Mouse (Mus musculus) CH12.LX (cell line): ENCODE measurements at regions not wholly inside any gene's neighbourhood (a gene's known extent, or its start where the extent isn't known, plus 50 kb on each side); places are given as distances from the start of the nearest gene placed in this dataset.

ENCODE experiments used
- DNase-seq: peaks from one replicate; pipeline ENCODE4 v3.0.0-alpha.2; 2013; ENCODE audit errors: extremely low read depth
- H3K27ac ChIP-seq: 2 replicates; pipeline ENCODE4 v1.5.1; 2012; ENCODE audit warnings: low read depth, mild to moderate bottlenecking, control low read depth, moderate library complexity; ENCODE audit not compliant: insufficient read depth
- H3K27me3 ChIP-seq: replicated peaks from 2 replicates; pipeline ENCODE3; 2012; ENCODE audit warnings: inconsistent platforms
- H3K36me3 ChIP-seq, 2 experiments: replicated peaks in 1 of 2; 2 replicates each; pipeline versions ENCODE3 to v1.6.1; 2012; ENCODE audit warnings: inconsistent platforms in 1 of 2, low read length in 1 of 2, mild to moderate bottlenecking in 1 of 2, mixed read lengths in 1 of 2, moderate library complexity in 1 of 2; ENCODE audit not compliant: control insufficient read depth in 1 of 2, insufficient read depth in 1 of 2
- H3K4me1 ChIP-seq, 2 experiments: 2 replicates each; pipeline ENCODE4 v1.6.1; 2012; ENCODE audit warnings: inconsistent platforms in 1 of 2, moderate library complexity in 1 of 2; ENCODE audit not compliant: insufficient read depth in 2 of 2, control insufficient read depth in 1 of 2
- H3K4me2 ChIP-seq: 2 replicates; pipeline ENCODE4 v1.6.1; 2012; ENCODE audit warnings: low read depth, mild to moderate bottlenecking, control low read depth; ENCODE audit not compliant: poor library complexity, insufficient read depth, severe bottlenecking
- H3K4me3 ChIP-seq, 3 experiments: fragments of 150-350 bp in 1 of 3; sonication (generic) in 1 of 3; replicated peaks in 1 of 3; 2 replicates each; pipeline versions ENCODE3 to v1.5.1; 2011 to 2012; ENCODE audit warnings: low read depth in 2 of 3, low read length in 2 of 3, mild to moderate bottlenecking in 2 of 3, moderate library complexity in 2 of 3, control low read depth in 1 of 3, improper control_type of control experiment in 1 of 3, inconsistent platforms in 1 of 3, mixed read lengths in 1 of 3; ENCODE audit not compliant: poor library complexity in 1 of 3
- H3K79me2 ChIP-seq: replicated peaks from 2 replicates; pipeline ENCODE4 v1.6.1; 2012; ENCODE audit warnings: mild to moderate bottlenecking, moderate library complexity; ENCODE audit not compliant: control insufficient read depth, poor library complexity, insufficient read depth, severe bottlenecking; ENCODE audit errors: extremely low read depth
- H3K9ac ChIP-seq: 2 replicates; pipeline ENCODE4 v1.6.1; 2012; ENCODE audit warnings: low read depth, mild to moderate bottlenecking, control low read depth, moderate library complexity; ENCODE audit not compliant: insufficient read depth
- H3K9me3 ChIP-seq: replicated peaks from 2 replicates; pipeline ENCODE3; 2012; ENCODE audit warnings: low read length, inconsistent platforms, mixed read lengths
- E2F4 ChIP-seq: IDR thresholded peaks from 2 replicates; pipeline ENCODE4 v1.6.1; 2011; ENCODE audit warnings: low read depth, low read length, improper control_type of control experiment; ENCODE audit not compliant: insufficient replicate concordance
- EP300 ChIP-seq: IDR thresholded peaks from 2 replicates; pipeline ENCODE4 v1.6.1; 2011; ENCODE audit warnings: low read length, improper control_type of control experiment
- ETS1 ChIP-seq: conservative IDR thresholded peaks from 2 replicates; pipeline ENCODE4 v1.6.1; 2012; ENCODE audit warnings: low read depth, mild to moderate bottlenecking, inconsistent platforms, low read length, improper control_type of control experiment, moderate library complexity
- IRF4 ChIP-seq: IDR thresholded peaks from 2 replicates; pipeline ENCODE4 v1.6.1; 2014; ENCODE audit warnings: low read depth, mild to moderate bottlenecking, inconsistent platforms, low read length, improper control_type of control experiment
- JUND ChIP-seq: conservative IDR thresholded peaks from 2 replicates; pipeline ENCODE4 v1.6.1; 2011; ENCODE audit warnings: low read depth, low read length, improper control_type of control experiment
- KAT2A ChIP-seq: IDR thresholded peaks from 2 replicates; pipeline ENCODE4 v1.6.1; 2012; ENCODE audit warnings: low read length, improper control_type of control experiment, inconsistent platforms; ENCODE audit not compliant: insufficient replicate concordance
- MAFK ChIP-seq: IDR thresholded peaks from 2 replicates; pipeline ENCODE4 v1.6.1; 2011; ENCODE audit warnings: low read length, improper control_type of control experiment; ENCODE audit not compliant: insufficient replicate concordance
- MAX ChIP-seq: IDR thresholded peaks from 2 replicates; pipeline ENCODE4 v1.6.1; 2011; ENCODE audit warnings: low read length, improper control_type of control experiment
- MAZ ChIP-seq: IDR thresholded peaks from 2 replicates; pipeline ENCODE4 v1.6.1; 2012; ENCODE audit warnings: low read depth, mild to moderate bottlenecking, inconsistent platforms, low read length, improper control_type of control experiment, moderate library complexity
- MXI1 ChIP-seq: IDR thresholded peaks from 2 replicates; pipeline ENCODE4 v1.6.1; 2011; ENCODE audit warnings: mild to moderate bottlenecking, low read depth, low read length, improper control_type of control experiment
- MYC ChIP-seq: IDR thresholded peaks from 2 replicates; pipeline ENCODE4 v1.6.1; 2011; ENCODE audit warnings: low read depth, mild to moderate bottlenecking, improper control_type of control experiment, low read length
- NELFE ChIP-seq: IDR thresholded peaks from 2 replicates; pipeline ENCODE4 v1.6.1; 2011; ENCODE audit warnings: low read depth, low read length, improper control_type of control experiment
- NRF1 ChIP-seq: IDR thresholded peaks from 2 replicates; pipeline ENCODE4 v1.6.1; 2014; ENCODE audit warnings: low read depth, mild to moderate bottlenecking, inconsistent platforms, low read length, improper control_type of control experiment, moderate library complexity
- POLR2A ChIP-seq: IDR thresholded peaks from 2 replicates; pipeline ENCODE4 v1.6.1; 2011; ENCODE audit warnings: low read depth, mild to moderate bottlenecking, improper control_type of control experiment, low read length
- RAD21 ChIP-seq: IDR thresholded peaks from 2 replicates; pipeline ENCODE4 v1.6.1; 2011; ENCODE audit warnings: low read depth, mild to moderate bottlenecking, low read length, improper control_type of control experiment, moderate library complexity
- RCOR1 ChIP-seq: conservative IDR thresholded peaks from 2 replicates; pipeline ENCODE4 v1.6.1; 2012; ENCODE audit warnings: low read depth, mild to moderate bottlenecking, inconsistent platforms, low read length, improper control_type of control experiment
- SIN3A ChIP-seq: IDR thresholded peaks from 2 replicates; pipeline ENCODE4 v1.6.1; 2012; ENCODE audit warnings: low read length, improper control_type of control experiment, inconsistent platforms
- SMC3 ChIP-seq: IDR thresholded peaks from 2 replicates; pipeline ENCODE4 v1.6.1; 2011; ENCODE audit warnings: low read depth, low read length, improper control_type of control experiment
- TBP ChIP-seq: conservative IDR thresholded peaks from 2 replicates; pipeline ENCODE4 v1.6.1; 2011; ENCODE audit warnings: low read depth, low read length, improper control_type of control experiment
- TCF12 ChIP-seq: IDR thresholded peaks from 2 replicates; pipeline ENCODE4 v1.6.1; 2014; ENCODE audit warnings: low read depth, mild to moderate bottlenecking, inconsistent platforms, low read length, improper control_type of control experiment
- USF1 ChIP-seq: IDR thresholded peaks from 2 replicates; pipeline ENCODE4 v1.6.1; 2014; ENCODE audit warnings: low read depth, mild to moderate bottlenecking, inconsistent platforms, low read length, improper control_type of control experiment
- USF2 ChIP-seq: conservative IDR thresholded peaks from 2 replicates; pipeline ENCODE4 v1.6.1; 2011; ENCODE audit warnings: low read depth, low read length, improper control_type of control experiment
- ZC3H11A ChIP-seq: IDR thresholded peaks from 2 replicates; pipeline ENCODE4 v1.6.1; 2012; ENCODE audit warnings: low read depth, mild to moderate bottlenecking, inconsistent platforms, low read length, improper control_type of control experiment
- ZMIZ1 ChIP-seq: IDR thresholded peaks from 2 replicates; pipeline ENCODE4 v1.6.1; 2012; ENCODE audit warnings: low read depth, mild to moderate bottlenecking, inconsistent platforms, low read length, improper control_type of control experiment
- ZNF384 ChIP-seq: IDR thresholded peaks from 2 replicates; pipeline ENCODE4 v1.6.1; 2012; ENCODE audit warnings: low read depth, low read length, improper control_type of control experiment, inconsistent platforms
- dilution Hi-C: fragments of 300-500 bp; cut with MboI; formaldehyde crosslinking; loops from 2 replicates; pipeline ENCODE4 v1.14.3; 2020; ENCODE audit warnings: low sequenced_read_pairs; ENCODE audit not compliant: extremely low pct_unique_long_range_greater_than_20kb, extremely low pct_ligation_motif_present
- in situ Hi-C: fragments of 300-500 bp; cut with MboI; formaldehyde crosslinking; loops from 3 replicates; pipeline ENCODE4 v1.14.3; 2019; ENCODE audit warnings: low sequenced_read_pairs, low pct_ligation_motif_present, low pct_unique_long_range_greater_than_20kb, mixed read lengths

DNA sequence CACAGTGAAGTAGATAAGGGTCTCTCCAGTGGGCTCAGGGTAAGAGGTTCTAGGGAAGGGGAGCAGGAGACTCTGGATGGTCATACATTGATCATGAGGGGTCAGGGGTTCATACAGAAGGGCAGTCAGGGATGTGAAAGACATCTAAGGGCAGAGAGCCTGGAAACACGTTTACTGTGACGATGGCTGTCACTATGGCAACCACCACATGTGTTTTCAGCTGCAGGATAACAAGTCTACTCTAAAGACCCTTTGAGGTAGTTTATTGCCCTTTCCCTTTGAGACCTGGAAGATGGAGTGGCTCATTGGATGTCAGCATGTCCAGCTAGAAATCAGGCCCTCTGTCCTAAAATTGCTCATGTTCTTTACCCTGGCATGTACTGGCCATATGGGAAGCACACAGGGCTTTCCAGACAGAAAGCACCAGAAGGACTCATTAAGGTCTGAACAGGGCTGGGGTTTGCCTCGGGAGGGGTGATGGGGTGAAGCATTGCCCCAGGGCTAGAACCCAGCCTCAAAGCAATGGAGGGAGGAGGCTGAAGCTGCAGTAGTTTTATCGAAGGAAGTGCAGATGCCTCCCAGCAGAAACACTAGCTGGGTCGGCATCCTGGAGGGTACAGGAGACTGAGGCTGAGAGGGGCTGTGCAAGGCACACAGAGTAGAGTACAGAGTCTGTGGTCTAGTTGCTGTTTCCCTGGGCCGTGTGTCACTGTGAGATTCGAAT is 271.0 kb upstream of the Myt1l start:
- DNase-seq, result no peak
- dilution Hi-C loops, result no loop called here

GRCm38 (mm10) chr12:29257735-29258547 is 270.2 kb upstream of the Myt1l start:
- no peak overlapping the region for H3K27ac ChIP-seq
- dilution Hi-C loops (no loop called here), in situ Hi-C loops (no loop called here)
- H3K9me3 ChIP-seq, result no peaks in the 10 kb centered on the region
- no peak overlapping the region for H3K4me3 ChIP-seq
- no peak overlapping the region for H3K9ac ChIP-seq
- H3K79me2 ChIP-seq, result no peaks in the 10 kb centered on the region
- no peak for TF ChIP-seq MAX
- TF ChIP-seq SMC3, result no peak
- TF ChIP-seq USF1, result no peak
- no peak for TF ChIP-seq POLR2A
- no peak for TF ChIP-seq ZC3H11A
- no peak for TF ChIP-seq EP300
- no peak for TF ChIP-seq TBP
- TF ChIP-seq ZMIZ1, result no peak
- TF ChIP-seq RAD21, result no peak
- no peak for TF ChIP-seq IRF4
- TF ChIP-seq NELFE, result no peak
- no peak for TF ChIP-seq E2F4
- TF ChIP-seq ETS1, result no peak
- no peaks in the 10 kb centered on the region for H3K36me3 ChIP-seq
- no peaks in the 10 kb centered on the region for H3K4me1 ChIP-seq
- no peak for DNase-seq
- no peaks in the 10 kb centered on the region for H3K27me3 ChIP-seq
- no peak overlapping the region for H3K4me2 ChIP-seq

More for the DNA sequence above, 271.0 kb upstream of the Myt1l start:
- Histone ChIP-seq H3K36me3 (no peaks in the 10 kb centered on the region), H3K4me1 (no peaks in the 10 kb centered on the region), H3K4me3 (no peak overlapping the region), H3K27ac (no peak overlapping the region)
- TF ChIP-seq USF2 (no peak), JUND (no peak), USF1 (no peak), NELFE (no peak), MAZ (no peak), MXI1 (no peak), NRF1 (no peak), MYC (no peak), TCF12 (no peak), SIN3A (no peak), RCOR1 (no peak), ZNF384 (no peak), MAFK (no peak), KAT2A (no peak)
- TF ChIP-seq, all 38 proteins: peak for 0
- H3K9ac ChIP-seq, result no peak overlapping the region
- H3K27me3 ChIP-seq, result no peaks in the 10 kb centered on the region
- H3K4me2 ChIP-seq, result no peak overlapping the region
- in situ Hi-C loops, result no loop called here
- no peaks in the 10 kb centered on the region for H3K79me2 ChIP-seq
- H3K9me3 ChIP-seq, result no peaks in the 10 kb centered on the region
